Mouse (Mus musculus): ENCODE measurements around the gene Pabpn1l. TPM values are rescaled to one million over a fixed set of nuclear protein-coding genes. Genes with fewer than 3 reads are reported as not detected.

The Pabpn1l gene
- polyA plus RNA-seq, 1 experiment, result not detected

DNA sequence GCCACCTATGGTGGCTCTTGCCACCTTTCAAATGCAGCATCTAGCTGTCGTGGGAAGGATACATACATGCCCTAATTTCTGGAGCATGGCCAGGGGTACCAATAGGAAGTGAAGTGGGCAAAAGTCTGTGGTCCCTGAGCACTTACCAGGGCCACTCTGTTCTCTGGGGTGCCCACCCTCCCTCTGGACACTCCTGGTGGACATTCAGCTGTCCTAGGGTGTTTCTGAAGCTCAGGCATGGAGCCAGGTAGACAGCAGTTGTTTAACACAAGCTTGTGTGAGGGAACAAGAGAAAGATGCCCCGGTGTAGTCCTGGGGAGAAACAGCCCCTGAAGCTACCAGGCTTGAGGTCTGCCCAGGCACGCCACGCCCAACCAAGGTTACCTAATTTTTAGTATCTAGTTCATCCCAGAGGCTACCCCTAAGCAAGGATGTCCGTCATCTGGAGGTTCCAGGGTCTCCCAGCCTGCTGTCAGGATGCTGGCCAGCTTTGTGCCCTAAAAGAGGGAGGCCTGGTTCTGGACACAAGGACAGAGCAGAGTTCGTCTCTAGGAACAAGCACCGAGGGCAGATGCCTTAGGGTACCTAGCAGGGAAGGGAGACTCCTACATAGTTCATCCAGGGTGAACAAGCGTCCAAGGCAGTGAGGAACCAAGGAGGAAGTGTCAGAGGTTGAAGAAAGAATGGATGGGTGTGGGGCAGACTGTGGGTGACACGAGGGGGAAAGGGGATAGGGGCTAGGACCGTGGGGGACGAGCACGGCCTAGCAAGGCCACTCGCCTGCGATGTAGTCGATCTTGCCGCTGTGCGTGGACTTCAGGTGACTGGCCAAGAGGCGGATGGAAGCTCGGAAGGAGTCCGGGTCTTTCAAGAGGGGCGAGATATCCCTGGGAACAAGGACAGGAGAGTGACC, 46.5 kb downstream of the Pabpn1l start:
- TF ChIP-seq GATA1 (IDR thresholded peaks at IDR 0.05; ENCODE audit: low read length), result no peak

DNA sequence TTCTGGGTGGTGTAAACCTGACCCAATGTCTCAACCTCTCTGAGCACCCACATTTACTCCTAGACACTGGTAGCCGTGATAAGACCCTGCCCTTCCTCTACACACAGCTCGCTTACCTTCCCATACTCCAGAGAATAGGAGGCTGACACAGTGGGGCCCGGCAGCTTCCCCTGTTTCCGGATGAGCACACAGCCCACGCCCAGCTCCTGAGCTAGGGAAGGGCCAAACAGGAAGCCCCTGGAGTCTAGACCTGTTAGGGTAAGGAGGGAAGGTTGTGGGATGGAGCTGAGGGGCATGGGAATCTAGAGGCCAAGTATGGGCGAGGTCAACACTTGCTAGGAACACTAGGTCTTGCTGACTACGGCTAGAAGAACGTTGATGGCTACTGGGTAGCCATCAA, 47.3 kb downstream of the Pabpn1l start:
- no peak for TF ChIP-seq GATA1 (IDR thresholded peaks at IDR 0.05; ENCODE audit: low read length)

DNA sequence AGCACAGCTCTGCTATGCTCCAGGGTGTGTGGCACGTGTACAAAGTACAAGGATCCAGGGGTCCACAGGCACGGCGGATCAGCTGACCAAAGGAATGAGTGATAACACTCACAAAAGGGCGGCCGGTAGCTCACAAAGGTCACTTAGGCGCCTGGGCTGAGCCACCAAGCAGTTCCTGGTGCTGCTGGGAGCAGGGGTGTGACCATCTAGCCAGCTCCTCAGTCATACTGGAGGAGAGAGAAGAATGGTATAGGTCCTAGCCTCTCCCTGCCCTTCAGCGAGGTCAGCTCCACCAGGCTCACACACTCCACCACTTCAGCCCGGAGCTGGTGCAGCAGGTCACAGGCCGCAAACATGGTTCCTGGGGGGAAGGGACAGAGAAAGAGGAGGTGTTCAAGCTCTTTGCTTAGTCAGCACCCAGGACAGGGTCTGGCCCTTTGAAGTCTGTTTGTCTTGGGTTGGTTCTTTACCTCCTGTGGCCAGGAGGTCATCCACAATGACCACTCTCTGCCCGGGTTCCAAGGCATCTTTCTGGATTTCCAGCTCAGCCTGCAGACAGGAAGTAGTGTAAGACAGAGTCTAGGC, 47.8 kb downstream of the Pabpn1l start:
- TF ChIP-seq GATA1 (IDR thresholded peaks at IDR 0.05; ENCODE audit: low read length), result no peak

DNA sequence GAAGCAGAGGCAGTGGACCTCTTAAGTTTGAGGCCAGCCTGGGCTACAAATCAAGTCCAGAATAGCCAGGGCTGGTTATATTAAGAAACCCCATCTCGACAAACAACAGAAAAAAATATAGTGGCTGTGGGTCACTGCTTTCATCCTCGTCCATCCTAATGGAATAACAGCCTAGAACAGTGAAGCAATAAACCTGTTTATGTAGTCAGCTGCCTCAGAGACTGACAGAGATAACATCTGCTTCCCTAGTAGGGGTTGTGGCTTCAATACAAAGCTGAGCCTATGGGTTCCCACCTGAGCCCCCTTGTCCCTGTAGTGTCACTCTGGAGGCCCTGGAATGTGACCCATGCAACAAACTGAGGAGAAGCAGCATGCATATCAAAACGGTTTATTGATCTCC, 48.3 kb downstream of the Pabpn1l start:
- no peak for TF ChIP-seq GATA1 (IDR thresholded peaks at IDR 0.05; ENCODE audit: low read length)

DNA sequence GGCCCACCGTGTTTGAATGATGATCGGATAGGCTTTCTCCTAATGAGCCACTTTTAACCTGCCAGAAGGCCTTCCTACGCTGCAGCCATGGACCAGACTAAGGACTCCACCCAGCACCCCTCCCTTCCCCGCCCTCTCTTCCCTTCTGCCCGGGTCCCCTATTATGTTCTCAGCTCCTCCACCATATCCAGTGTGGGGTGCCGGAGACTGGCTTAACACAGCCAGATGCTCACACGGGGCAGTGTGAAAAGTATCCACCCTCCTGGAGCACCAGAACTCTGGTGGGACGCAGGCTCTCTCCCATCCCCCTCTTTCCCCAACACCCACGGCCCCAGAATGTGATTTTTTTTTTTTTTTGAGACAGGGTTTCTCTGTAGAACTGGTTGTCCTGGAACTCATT, 49.0 kb downstream of the Pabpn1l start:
- TF ChIP-seq GATA1 (IDR thresholded peaks at IDR 0.05; ENCODE audit: low read length), result no peak

DNA sequence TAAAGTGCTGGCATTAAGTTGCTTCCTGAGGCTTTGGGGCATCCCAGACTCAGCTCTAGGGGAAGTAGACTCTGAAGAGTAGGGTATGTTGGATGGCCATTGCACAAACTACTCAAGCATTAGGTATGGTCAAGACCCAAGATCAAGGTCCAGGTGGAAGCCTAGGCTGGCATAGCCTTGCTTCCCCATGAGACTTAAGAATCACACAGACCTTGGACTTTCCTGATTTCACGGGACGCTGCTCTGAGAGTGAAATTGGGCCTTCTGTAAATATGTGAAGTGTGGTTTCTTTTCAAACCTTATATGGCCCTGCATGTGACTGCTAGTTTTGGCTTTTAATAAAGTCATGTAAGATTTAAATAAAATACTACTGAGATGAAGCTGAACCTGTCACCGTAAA, 49.8 kb downstream of the Pabpn1l start:
- no peak for TF ChIP-seq GATA1 (IDR thresholded peaks at IDR 0.05; ENCODE audit: low read length)

DNA sequence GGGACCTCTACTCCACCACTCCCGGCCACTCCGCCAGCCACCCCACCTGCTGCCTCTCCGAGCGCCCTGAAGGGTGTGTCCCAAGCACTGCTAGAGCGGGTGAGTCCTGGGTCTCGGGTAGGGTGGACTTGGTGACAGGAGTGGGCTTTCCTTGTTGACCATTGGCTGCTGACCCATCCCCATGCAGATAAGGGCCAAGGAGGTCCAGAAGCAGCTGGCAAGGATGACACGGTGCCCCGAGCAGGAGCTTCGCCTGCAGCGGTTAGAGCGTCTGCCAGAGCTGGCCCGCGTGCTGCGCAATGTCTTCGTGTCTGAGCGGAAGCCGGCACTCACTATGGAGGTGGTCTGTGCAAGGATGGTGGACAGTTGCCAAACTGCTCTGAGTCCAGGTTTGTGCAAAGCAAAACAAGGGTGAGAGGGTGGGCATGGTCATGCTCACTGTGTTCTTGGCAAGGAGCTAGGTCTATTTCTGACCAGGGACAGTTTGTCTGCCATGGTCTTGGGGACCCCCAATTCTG, 50.7 kb downstream of the Pabpn1l start:
- TF ChIP-seq GATA1 (IDR thresholded peaks at IDR 0.05; ENCODE audit: low read length), result no peak

DNA sequence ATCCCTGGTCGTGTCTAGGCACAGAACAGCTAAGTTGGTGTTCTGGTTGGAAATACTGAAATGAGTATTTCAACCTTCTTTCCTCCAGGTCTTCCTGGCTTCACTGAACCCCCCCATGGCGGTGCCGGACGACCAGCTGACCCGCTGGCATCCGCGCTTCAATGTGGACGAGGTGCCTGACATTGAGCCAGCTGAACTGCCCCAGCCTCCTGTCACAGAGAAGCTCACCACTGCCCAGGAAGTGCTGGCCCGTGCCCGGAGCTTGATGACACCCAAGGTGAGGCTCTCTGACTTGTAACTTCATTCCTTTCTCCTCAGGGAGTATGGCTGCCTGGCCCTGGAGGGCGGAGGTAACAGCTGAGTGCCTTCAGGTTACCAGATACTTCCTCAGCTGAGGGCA, 51.4 kb downstream of the Pabpn1l start:
- no peak for TF ChIP-seq GATA1 (IDR thresholded peaks at IDR 0.05; ENCODE audit: low read length)

DNA sequence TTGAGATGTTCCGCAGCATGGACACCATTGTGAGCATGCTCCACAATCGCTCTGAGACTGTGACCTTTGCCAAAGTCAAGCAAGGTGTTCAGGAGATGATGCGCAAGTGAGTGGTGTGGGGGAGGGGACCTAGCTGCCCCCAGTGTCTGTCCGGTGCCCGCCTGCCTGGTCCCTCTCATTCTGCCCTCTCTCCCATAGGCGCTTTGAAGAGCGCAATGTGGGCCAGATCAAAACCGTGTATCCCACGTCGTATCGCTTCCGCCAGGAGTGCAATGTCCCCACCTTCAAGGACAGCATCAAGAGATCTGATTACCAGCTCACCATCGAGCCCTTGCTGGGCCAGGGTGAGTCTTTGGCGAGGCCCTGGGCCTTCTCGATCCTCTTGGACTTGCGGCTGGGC, 52.5 kb downstream of the Pabpn1l start:
- TF ChIP-seq GATA1 (IDR thresholded peaks at IDR 0.05; ENCODE audit: low read length), result no peak

Other genes starting within 250 kb of the Pabpn1l start
- gene Zc3h18, start 246.1 kb downstream of the Pabpn1l start, polyA plus RNA-seq (2012), result 148 and 187 TPM in 2 replicates
- gene Il17c, start 200.7 kb downstream of the Pabpn1l start, polyA plus RNA-seq (2012), result 0.15 and 0.27 TPM in 2 replicates
- 197 and 218 TPM in 2 replicates for gene Cyba, start 189.8 kb downstream of the Pabpn1l start, polyA plus RNA-seq (2012)
- gene Mvd, start 179.3 kb downstream of the Pabpn1l start, polyA plus RNA-seq (2012), result 66.0 and 70.7 TPM in 2 replicates
- gene Snai3, start 162.0 kb downstream of the Pabpn1l start, polyA plus RNA-seq (2012), result not detected in 2 replicates
- 26.8 and 32.6 TPM in 2 replicates for gene Rnf166, start 146.7 kb downstream of the Pabpn1l start, polyA plus RNA-seq (2012)
- gene Ctu2, start 146.6 kb downstream of the Pabpn1l start, polyA plus RNA-seq (2012), result 34.0 and 38.9 TPM in 2 replicates
- 69.8 and 70.8 TPM in 2 replicates for gene Piezo1, start 71.4 kb downstream of the Pabpn1l start, polyA plus RNA-seq (2012)
- gene Cdt1, start 54.7 kb downstream of the Pabpn1l start, polyA plus RNA-seq (2012), result 256 and 305 TPM in 2 replicates
- gene Aprt, start 45.8 kb downstream of the Pabpn1l start, polyA plus RNA-seq (2012), result 236 and 483 TPM in 2 replicates
- 3.2 and 3.4 TPM in 2 replicates for gene Galns, start 11.3 kb downstream of the Pabpn1l start, polyA plus RNA-seq (2012)
- gene Trappc2l, start 11.1 kb downstream of the Pabpn1l start, polyA plus RNA-seq (2012), result 0.46 and 1.2 TPM in 2 replicates
- 256 and 273 TPM in 2 replicates for gene Cbfa2t3, start 76.4 kb upstream of the Pabpn1l start, polyA plus RNA-seq (2012)
- gene Acsf3, start 152.7 kb upstream of the Pabpn1l start, polyA plus RNA-seq (2012), result 0.14 and 0.15 TPM in 2 replicates
- not detected in 2 replicates for gene Cdh15, start 225.2 kb upstream of the Pabpn1l start, polyA plus RNA-seq (2012)

Data from G1E-ER4 (cell line).